Mouse (Mus musculus): ENCODE data around the gene Ankar.
A peak's percentile ranks its signal among the peaks of the same experiment; 100 is the strongest.

- peak; percentile 96 for TF ChIP-seq POLR2A (IDR thresholded peaks at IDR 0.05; ENCODE audit: control insufficient read depth, low read depth, low read length)
- no peak for TF ChIP-seq CTCF (IDR thresholded peaks at IDR 0.05; ENCODE audit: control insufficient read depth, insufficient read depth, insufficient replicate concordance, low read depth, low read length)
These were observed 59.5 kb downstream of the Ankar start for GRCm38 (mm10) chr1:72640658-72641410.

Measured in testis, adult 2 months (tissue).